Mouse (Mus musculus) CH12.LX (cell line): ENCODE results near the gene Sdr39u1. TPM values are rescaled to one million over a fixed set of nuclear protein-coding genes. Genes with fewer than 3 reads are reported as not detected.

Source experiments
- DNase-seq: peaks from one replicate; pipeline ENCODE4 v3.0.0-alpha.2; 2013; ENCODE audit errors: extremely low read depth
- H3K27ac ChIP-seq: 2 replicates; pipeline ENCODE4 v1.5.1; 2012; ENCODE audit warnings: low read depth, mild to moderate bottlenecking, control low read depth, moderate library complexity; ENCODE audit not compliant: insufficient read depth
- H3K27me3 ChIP-seq: replicated peaks from 2 replicates; pipeline ENCODE3; 2012; ENCODE audit warnings: inconsistent platforms
- H3K36me3 ChIP-seq, 2 experiments: replicated peaks in 1 of 2; 2 replicates each; pipeline versions ENCODE3 to v1.6.1; 2012; ENCODE audit warnings: inconsistent platforms in 1 of 2, low read length in 1 of 2, mild to moderate bottlenecking in 1 of 2, mixed read lengths in 1 of 2, moderate library complexity in 1 of 2; ENCODE audit not compliant: control insufficient read depth in 1 of 2, insufficient read depth in 1 of 2
- H3K4me1 ChIP-seq, 2 experiments: 2 replicates each; pipeline ENCODE4 v1.6.1; 2012; ENCODE audit warnings: inconsistent platforms in 1 of 2, moderate library complexity in 1 of 2; ENCODE audit not compliant: insufficient read depth in 2 of 2, control insufficient read depth in 1 of 2
- H3K4me2 ChIP-seq: 2 replicates; pipeline ENCODE4 v1.6.1; 2012; ENCODE audit warnings: low read depth, mild to moderate bottlenecking, control low read depth; ENCODE audit not compliant: poor library complexity, insufficient read depth, severe bottlenecking
- H3K4me3 ChIP-seq, 3 experiments: fragments of 150-350 bp in 1 of 3; sonication (generic) in 1 of 3; replicated peaks in 1 of 3; 2 replicates each; pipeline versions ENCODE3 to v1.5.1; 2011 to 2012; ENCODE audit warnings: low read depth in 2 of 3, low read length in 2 of 3, mild to moderate bottlenecking in 2 of 3, moderate library complexity in 2 of 3, control low read depth in 1 of 3, improper control_type of control experiment in 1 of 3, inconsistent platforms in 1 of 3, mixed read lengths in 1 of 3; ENCODE audit not compliant: poor library complexity in 1 of 3
- H3K79me2 ChIP-seq: replicated peaks from 2 replicates; pipeline ENCODE4 v1.6.1; 2012; ENCODE audit warnings: mild to moderate bottlenecking, moderate library complexity; ENCODE audit not compliant: control insufficient read depth, poor library complexity, insufficient read depth, severe bottlenecking; ENCODE audit errors: extremely low read depth
- H3K9ac ChIP-seq: 2 replicates; pipeline ENCODE4 v1.6.1; 2012; ENCODE audit warnings: low read depth, mild to moderate bottlenecking, control low read depth, moderate library complexity; ENCODE audit not compliant: insufficient read depth
- H3K9me3 ChIP-seq: replicated peaks from 2 replicates; pipeline ENCODE3; 2012; ENCODE audit warnings: low read length, inconsistent platforms, mixed read lengths
- CHD2 ChIP-seq: IDR thresholded peaks from 2 replicates; pipeline ENCODE4 v1.6.1; 2011; ENCODE audit warnings: low read length, improper control_type of control experiment
- CTCF ChIP-seq, 2 experiments: IDR thresholded peaks in 1 of 2; conservative IDR thresholded peaks in 1 of 2; 2 replicates each; pipeline ENCODE4 v1.5.1; 2011 to 2012; ENCODE audit warnings: low read depth in 2 of 2, low read length in 2 of 2, improper control_type of control experiment in 1 of 2, inconsistent platforms in 1 of 2, mild to moderate bottlenecking in 1 of 2, moderate library complexity in 1 of 2
- ELF1 ChIP-seq: IDR thresholded peaks from 2 replicates; pipeline ENCODE4 v1.6.1; 2014; ENCODE audit warnings: low read depth, mild to moderate bottlenecking, inconsistent platforms, low read length, improper control_type of control experiment
- ETS1 ChIP-seq: conservative IDR thresholded peaks from 2 replicates; pipeline ENCODE4 v1.6.1; 2012; ENCODE audit warnings: low read depth, mild to moderate bottlenecking, inconsistent platforms, low read length, improper control_type of control experiment, moderate library complexity
- HCFC1 ChIP-seq: IDR thresholded peaks from 2 replicates; pipeline ENCODE4 v1.6.1; 2012; ENCODE audit warnings: low read depth, mild to moderate bottlenecking, inconsistent platforms, low read length, improper control_type of control experiment
- JUN ChIP-seq: IDR thresholded peaks from 2 replicates; pipeline ENCODE4 v1.6.1; 2011; ENCODE audit warnings: low read depth, mild to moderate bottlenecking, low read length, improper control_type of control experiment, moderate library complexity; ENCODE audit not compliant: insufficient read depth
- KAT2A ChIP-seq: IDR thresholded peaks from 2 replicates; pipeline ENCODE4 v1.6.1; 2012; ENCODE audit warnings: low read length, improper control_type of control experiment, inconsistent platforms; ENCODE audit not compliant: insufficient replicate concordance
- MAZ ChIP-seq: IDR thresholded peaks from 2 replicates; pipeline ENCODE4 v1.6.1; 2012; ENCODE audit warnings: low read depth, mild to moderate bottlenecking, inconsistent platforms, low read length, improper control_type of control experiment, moderate library complexity
- MEF2A ChIP-seq: IDR thresholded peaks from 2 replicates; pipeline ENCODE4 v1.6.1; 2014; ENCODE audit warnings: low read depth, mild to moderate bottlenecking, inconsistent platforms, low read length, improper control_type of control experiment, borderline replicate concordance
- MXI1 ChIP-seq: IDR thresholded peaks from 2 replicates; pipeline ENCODE4 v1.6.1; 2011; ENCODE audit warnings: mild to moderate bottlenecking, low read depth, low read length, improper control_type of control experiment
- MYC ChIP-seq: IDR thresholded peaks from 2 replicates; pipeline ENCODE4 v1.6.1; 2011; ENCODE audit warnings: low read depth, mild to moderate bottlenecking, improper control_type of control experiment, low read length
- NELFE ChIP-seq: IDR thresholded peaks from 2 replicates; pipeline ENCODE4 v1.6.1; 2011; ENCODE audit warnings: low read depth, low read length, improper control_type of control experiment
- NRF1 ChIP-seq: IDR thresholded peaks from 2 replicates; pipeline ENCODE4 v1.6.1; 2014; ENCODE audit warnings: low read depth, mild to moderate bottlenecking, inconsistent platforms, low read length, improper control_type of control experiment, moderate library complexity
- PAX5 ChIP-seq: IDR thresholded peaks from 2 replicates; pipeline ENCODE4 v1.6.1; 2012; ENCODE audit warnings: low read length, inconsistent platforms, mixed read lengths
- POLR2A ChIP-seq: IDR thresholded peaks from 2 replicates; pipeline ENCODE4 v1.6.1; 2011; ENCODE audit warnings: low read depth, mild to moderate bottlenecking, improper control_type of control experiment, low read length
- RCOR1 ChIP-seq: conservative IDR thresholded peaks from 2 replicates; pipeline ENCODE4 v1.6.1; 2012; ENCODE audit warnings: low read depth, mild to moderate bottlenecking, inconsistent platforms, low read length, improper control_type of control experiment
- SMC3 ChIP-seq: IDR thresholded peaks from 2 replicates; pipeline ENCODE4 v1.6.1; 2011; ENCODE audit warnings: low read depth, low read length, improper control_type of control experiment
- UBTF ChIP-seq: IDR thresholded peaks from 2 replicates; pipeline ENCODE4 v1.6.1; 2012; ENCODE audit warnings: low read depth, mild to moderate bottlenecking, inconsistent platforms, low read length, improper control_type of control experiment, moderate library complexity
- ZC3H11A ChIP-seq: IDR thresholded peaks from 2 replicates; pipeline ENCODE4 v1.6.1; 2012; ENCODE audit warnings: low read depth, mild to moderate bottlenecking, inconsistent platforms, low read length, improper control_type of control experiment
- ZMIZ1 ChIP-seq: IDR thresholded peaks from 2 replicates; pipeline ENCODE4 v1.6.1; 2012; ENCODE audit warnings: low read depth, mild to moderate bottlenecking, inconsistent platforms, low read length, improper control_type of control experiment
- ZNF384 ChIP-seq: IDR thresholded peaks from 2 replicates; pipeline ENCODE4 v1.6.1; 2012; ENCODE audit warnings: low read depth, low read length, improper control_type of control experiment, inconsistent platforms
- dilution Hi-C: fragments of 300-500 bp; cut with MboI; formaldehyde crosslinking; loops from 2 replicates; pipeline ENCODE4 v1.14.3; 2020; ENCODE audit warnings: low sequenced_read_pairs; ENCODE audit not compliant: extremely low pct_unique_long_range_greater_than_20kb, extremely low pct_ligation_motif_present
- in situ Hi-C: fragments of 300-500 bp; cut with MboI; formaldehyde crosslinking; loops from 3 replicates; pipeline ENCODE4 v1.14.3; 2019; ENCODE audit warnings: low sequenced_read_pairs, low pct_ligation_motif_present, low pct_unique_long_range_greater_than_20kb, mixed read lengths
- polyA plus RNA-seq: library from polyadenylated mRNA; unstranded; fragments of >175 nt; gene quantifications from 2 replicates; pipeline ENCODE4 v1.2.1, GENCODE M21; 2012; ENCODE audit warnings: low read depth; ENCODE audit not compliant: insufficient read length
- total RNA-seq, 2 experiments: library from RNA; depleted of rRNA; stranded (reverse); fragments of 300-350 nt in 1 of 2; fragments of >200 nt in 1 of 2; gene quantifications; 2 replicates each; pipeline ENCODE4 v1.2.3; 2012 to 2014

The Sdr39u1 gene
- total and polyA plus RNA-seq, 3 experiments, result 61.4 to 90.8 (median 66.7) TPM

GRCm38 (mm10) chr14:55873714-55874683 is 26.1 kb downstream of the Sdr39u1 start (continued):
- no peak for TF ChIP-seq PAX5
- TF ChIP-seq, all 38 proteins: peak for 13

GRCm38 (mm10) chr14:55873242-55873713 is 26.8 kb downstream of the Sdr39u1 start:
- Histone ChIP-seq H3K27ac (no peak overlapping the region), H3K9me3 (peaks cover 10% of the 10 kb centered on the region), H3K27me3 (peaks cover 9% of the 10 kb centered on the region), H3K79me2 (no peaks in the 10 kb centered on the region), H3K4me1 (peaks cover 8 to 35% of the 10 kb centered on the region in 2 experiments), H3K9ac (no peak overlapping the region), H3K4me2 (peak overlapping the region; percentile 3; the same call in 1 of the 2 replicates), H3K36me3 (no peaks in the 10 kb centered on the region), H3K4me3 (no peak overlapping the region)
- dilution Hi-C loops, result no loop called here
- in situ Hi-C loops, result loop anchor here (5.0 kb wide), 1 partner anchor 34 kb away; no protein-coding TSS in a partner anchor
- TF ChIP-seq NRF1 (no peak), CTCF (conservative IDR thresholded peaks at IDR 0.05 in 1 of 2, IDR thresholded peaks at IDR 0.05 in 1 of 2; ENCODE audit: low read depth in 2 of 2, low read length in 2 of 2) (no peak), CHD2 (no peak), JUN (no peak), UBTF (no peak), RCOR1 (no peak), ZNF384 (no peak), ZC3H11A (no peak), MAZ (no peak), HCFC1 (no peak), SMC3 (no peak), MYC (no peak)
- DNase-seq, result no peak

DNA sequence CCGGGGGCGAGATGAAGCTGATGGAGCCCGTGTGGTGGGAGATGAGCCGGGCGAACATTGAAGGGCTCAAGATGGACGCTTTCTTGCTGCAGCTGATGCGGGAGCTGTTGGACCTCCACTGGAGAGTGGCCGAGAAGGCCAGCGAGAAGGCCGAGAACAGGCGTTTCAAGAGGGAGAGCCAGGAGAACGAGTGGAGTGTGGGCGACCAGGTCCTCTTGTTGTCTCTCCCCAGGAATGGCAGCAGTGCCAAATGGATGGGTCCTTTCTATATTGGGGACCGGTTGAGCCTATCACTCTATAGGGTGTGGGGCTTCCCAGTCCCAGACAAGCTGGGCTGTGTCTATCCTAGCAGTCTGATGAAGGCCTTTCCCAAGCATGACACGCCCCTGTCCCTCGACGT is 27.5 kb downstream of the Sdr39u1 start:
- dilution Hi-C loops, result no loop called here
- Histone ChIP-seq H3K4me3 (no peak overlapping the region), H3K4me1 (peaks cover 13 to 42% of the 10 kb centered on the region in 2 experiments), H3K9ac (no peak overlapping the region), H3K27ac (no peak overlapping the region), H3K79me2 (no peaks in the 10 kb centered on the region), H3K9me3 (peaks cover 10% of the 10 kb centered on the region), H3K4me2 (no peak overlapping the region), H3K36me3 (no peaks in the 10 kb centered on the region), H3K27me3 (peaks cover 9% of the 10 kb centered on the region)
- in situ Hi-C loops, result loop anchor here (5.0 kb wide), 1 partner anchor 35 kb away; no protein-coding TSS in a partner anchor
- no peak for TF ChIP-seq ZMIZ1
- no peak for TF ChIP-seq ELF1
- TF ChIP-seq ETS1, result no peak
- no peak for TF ChIP-seq MYC
- no peak for TF ChIP-seq POLR2A
- TF ChIP-seq PAX5, result no peak
- TF ChIP-seq NRF1, result no peak
- no peak for TF ChIP-seq NELFE
- TF ChIP-seq KAT2A, result no peak
- no peak for TF ChIP-seq CHD2
- TF ChIP-seq MAZ, result no peak
- TF ChIP-seq MEF2A, result no peak
- no peak for TF ChIP-seq MXI1
- no peak for TF ChIP-seq ZC3H11A
- DNase-seq, result no peak
